Mouse (Mus musculus) lung, postnatal 14 days (tissue): ENCODE data around the gene Etv6.

Experiments
- DNase-seq: peaks from one replicate; pipeline ENCODE4 v3.0.0; 2021

Etv6 gene

GRCm38 (mm10) chr6:134045092-134045868 is 9.8 kb downstream of the Etv6 start:
- no peak for DNase-seq

GRCm38 (mm10) chr6:134046136-134046535 is 10.6 kb downstream of the Etv6 start:
- DNase-seq: no peak

GRCm38 (mm10) chr6:134047249-134047648 is 11.7 kb downstream of the Etv6 start:
- DNase-seq: no peak

- DNase-seq: no peak
Measured at GRCm38 (mm10) chr6:134047974-134048373, 12.5 kb downstream of the Etv6 start.

GRCm38 (mm10) chr6:134048965-134049364 is 13.5 kb downstream of the Etv6 start:
- DNase-seq: no peak

- DNase-seq: no peak
Measured at GRCm38 (mm10) chr6:134050466-134050865, 15.0 kb downstream of the Etv6 start.

GRCm38 (mm10) chr6:134051950-134052349 is 16.4 kb downstream of the Etv6 start:
- DNase-seq: no peak

GRCm38 (mm10) chr6:134053146-134053545 is 17.6 kb downstream of the Etv6 start:
- DNase-seq: no peak

- no peak for DNase-seq
Measured at GRCm38 (mm10) chr6:134053566-134053965, 18.1 kb downstream of the Etv6 start.

- no peak for DNase-seq
Measured at GRCm38 (mm10) chr6:134055588-134055987, 20.1 kb downstream of the Etv6 start.

GRCm38 (mm10) chr6:134058451-134058850 is 23.0 kb downstream of the Etv6 start:
- DNase-seq: no peak

GRCm38 (mm10) chr6:134058886-134059551 is 23.5 kb downstream of the Etv6 start:
- no peak for DNase-seq

- DNase-seq: no peak
Measured at GRCm38 (mm10) chr6:134059552-134059891, 24.0 kb downstream of the Etv6 start.

- no peak for DNase-seq
Measured at GRCm38 (mm10) chr6:134060036-134060435, 24.5 kb downstream of the Etv6 start.

- peak; percentile 23 for DNase-seq
Measured at GRCm38 (mm10) chr6:134060811-134061210, 25.3 kb downstream of the Etv6 start.

GRCm38 (mm10) chr6:134065018-134065725 is 29.7 kb downstream of the Etv6 start:
- DNase-seq: peak; percentile 27

GRCm38 (mm10) chr6:134066112-134066511 is 30.6 kb downstream of the Etv6 start:
- no peak for DNase-seq

- DNase-seq: no peak
Measured at GRCm38 (mm10) chr6:134066996-134067395, 31.5 kb downstream of the Etv6 start.

- DNase-seq: no peak
Measured at GRCm38 (mm10) chr6:134067536-134067935, 32.0 kb downstream of the Etv6 start.

GRCm38 (mm10) chr6:134072439-134072838 is 36.9 kb downstream of the Etv6 start:
- DNase-seq: no peak

GRCm38 (mm10) chr6:134072906-134073305 is 37.4 kb downstream of the Etv6 start:
- no peak for DNase-seq

GRCm38 (mm10) chr6:134074353-134074752 is 38.9 kb downstream of the Etv6 start:
- DNase-seq: no peak

- no peak for DNase-seq
Measured at GRCm38 (mm10) chr6:134075031-134075430, 39.5 kb downstream of the Etv6 start.

- DNase-seq: no peak
Measured at GRCm38 (mm10) chr6:134078016-134078415, 42.5 kb downstream of the Etv6 start.
